Mouse (Mus musculus) gastrocnemius, postnatal 14 days (tissue): ENCODE data around the gene Crtc2. TPM values are rescaled to one million over a fixed set of nuclear protein-coding genes. Genes with fewer than 3 reads are reported as not detected.
"Not testable (repeated sequence)": the region's sequence is repeated elsewhere in the genome, so short reads cannot be mapped to it uniquely, and the experiment has no call there.

Experiments
- DNase-seq: peaks from one replicate; pipeline ENCODE4 v3.0.0; 2021; ENCODE audit warnings: mixed read lengths
- intact Hi-C: fragments of 180-260 bp; cut with DNase I; formaldehyde crosslinking; loops from one replicate; pipeline ENCODE4 v1.15.1; 2025; ENCODE audit warnings: low total_unique reads
- total RNA-seq, 2 experiments: library from RNA; stranded (reverse); gene quantifications; 2 replicates each; pipeline ENCODE4 v1.2.3; 2021

Crtc2 gene
- total RNA-seq, 2 experiments from 2014 or later: 13.5 to 14.1 TPM

- intact Hi-C loops: loop anchor here (10.0 kb wide), 1 partner anchor 110 kb away; no protein-coding TSS in a partner anchor
- peak; percentile 95 for DNase-seq
Observed at GRCm38 (mm10) chr3:90265034-90265931, 11.3 kb downstream of the Crtc2 start, which contains the start of gene Dennd4b. Gene Dennd4b (plus strand): TSS chr3:90265185.

DNA sequence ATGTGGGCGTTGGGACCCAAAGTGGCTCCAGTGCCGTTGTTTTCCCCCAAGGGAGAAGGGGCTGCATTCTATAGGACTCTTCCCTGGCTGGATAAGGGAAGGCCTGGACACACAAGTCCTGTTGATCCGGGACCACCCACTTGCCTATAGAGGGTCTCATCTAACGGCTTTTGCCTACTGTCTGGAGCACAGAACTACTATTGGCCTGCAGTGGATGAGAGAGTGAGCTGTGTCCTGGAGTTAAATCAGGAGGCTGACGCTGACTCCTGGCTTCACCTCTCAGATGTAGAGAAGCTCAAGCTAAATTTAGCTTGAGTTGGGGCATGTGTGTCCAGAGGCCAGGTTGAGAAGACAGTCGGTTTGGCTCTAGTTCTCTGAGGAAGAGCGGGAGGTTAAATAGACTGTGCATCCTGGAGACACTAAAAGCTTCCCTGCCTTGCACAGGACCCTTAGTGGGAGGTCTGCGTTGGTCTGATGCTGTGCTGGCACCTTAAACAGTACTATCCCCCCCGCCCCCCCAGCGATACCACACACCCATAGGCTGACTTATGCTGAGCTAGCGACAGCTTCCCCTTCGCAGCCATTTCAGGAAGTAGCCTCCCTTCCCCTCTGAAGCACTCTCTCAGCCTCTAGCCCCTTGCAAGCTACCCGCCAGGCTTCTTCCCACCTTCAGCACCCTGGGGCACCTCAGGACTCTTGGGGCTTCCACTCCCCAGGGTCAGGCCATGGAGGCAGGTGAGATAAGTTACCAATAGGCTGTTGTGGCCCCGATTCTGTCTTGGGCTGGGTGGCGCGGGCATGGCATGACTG lies 12.2 kb downstream of the Crtc2 start:
- intact Hi-C loops: loop anchor here (10.0 kb wide), 1 partner anchor 109 kb away; no protein-coding TSS in a partner anchor
- DNase-seq: peak; percentile 57

- intact Hi-C loops: loop anchor here (10.0 kb wide), 1 partner anchor 108 kb away; no protein-coding TSS in a partner anchor
Observed at GRCm38 (mm10) chr3:90266901-90267775, 13.2 kb downstream of the Crtc2 start.

DNA sequence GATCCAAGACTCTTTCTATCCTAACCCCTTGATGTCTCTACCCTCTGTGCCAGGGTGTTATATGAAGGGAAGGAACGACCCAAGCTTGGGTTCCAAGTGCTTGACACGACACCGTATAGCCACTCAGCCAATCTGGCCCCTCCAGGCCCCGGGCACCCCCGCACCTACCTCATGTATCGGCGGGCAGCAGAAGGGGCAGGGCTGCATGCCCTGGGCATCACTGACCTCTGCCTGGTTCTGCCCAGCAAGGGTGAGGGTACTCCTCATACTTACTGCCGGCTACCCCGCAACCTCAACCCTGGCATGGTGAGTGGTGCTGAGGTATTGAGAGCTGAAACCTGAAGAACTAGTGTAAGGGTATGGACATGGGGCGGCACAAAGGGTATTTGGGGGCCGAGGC lies 14.2 kb downstream of the Crtc2 start:
- DNase-seq: no peak
- intact Hi-C loops: loop anchor here (10.0 kb wide), 1 partner anchor 107 kb away; no protein-coding TSS in a partner anchor

More at GRCm38 (mm10) chr3:90266901-90267775, 13.2 kb downstream of the Crtc2 start:
- no peak for DNase-seq

GRCm38 (mm10) chr3:90268971-90269370 lies 15.0 kb downstream of the Crtc2 start:
- intact Hi-C loops: loop anchor here (10.0 kb wide), 1 partner anchor 106 kb away; no protein-coding TSS in a partner anchor
- DNase-seq: no peak

- intact Hi-C loops: loop anchor here (10.0 kb wide), 1 partner anchor 194 kb away; the partner anchor contains the start of gene Npr1
- no peak for DNase-seq
Observed at GRCm38 (mm10) chr3:90270784-90271183, 16.8 kb downstream of the Crtc2 start.

DNA sequence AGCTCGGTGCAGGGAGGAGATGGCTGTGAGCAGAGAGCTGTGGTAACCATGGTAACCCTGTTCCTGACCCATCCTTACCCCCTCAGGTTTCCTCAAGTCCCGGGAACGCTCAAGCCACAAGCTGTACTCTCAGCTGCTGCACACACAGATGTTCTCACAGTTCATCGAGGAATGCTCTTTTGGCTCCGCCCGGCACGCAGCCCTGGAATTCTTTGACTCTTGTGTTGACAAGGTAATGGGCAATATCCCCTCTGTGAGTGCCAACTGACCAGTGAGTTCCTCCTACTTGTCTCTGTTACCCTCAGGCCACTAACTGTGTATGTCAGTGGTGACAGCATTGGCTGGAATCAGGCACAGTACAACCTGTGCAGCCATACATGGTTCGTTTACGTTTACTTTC lies 18.2 kb downstream of the Crtc2 start:
- intact Hi-C loops: loop anchor here (10.0 kb wide), 1 partner anchor 193 kb away; the partner anchor contains the start of gene Npr1
- DNase-seq: no peak

DNA sequence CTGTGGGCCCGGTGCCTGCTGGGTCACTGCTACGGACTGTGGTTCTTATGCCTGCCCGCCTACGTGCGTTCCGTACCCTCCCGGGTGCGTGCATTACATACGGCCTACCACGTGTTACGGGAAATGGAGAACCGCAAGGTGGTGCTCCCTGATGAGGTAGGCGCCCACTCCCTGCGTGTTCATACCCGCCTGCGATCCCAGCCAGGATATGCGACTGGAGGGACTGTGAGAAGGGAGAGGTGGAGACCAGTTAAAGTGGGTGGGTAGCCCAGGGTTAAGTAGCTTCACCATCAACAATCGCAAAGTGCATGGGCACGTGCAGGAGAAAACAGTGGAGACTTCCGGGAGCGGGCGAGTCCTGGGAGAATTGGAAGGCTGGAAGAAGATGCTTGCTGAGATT lies 19.9 kb downstream of the Crtc2 start:
- no peak for DNase-seq
- intact Hi-C loops: loop anchor here (10.0 kb wide), 1 partner anchor 191 kb away; the partner anchor contains the start of gene Npr1

DNA sequence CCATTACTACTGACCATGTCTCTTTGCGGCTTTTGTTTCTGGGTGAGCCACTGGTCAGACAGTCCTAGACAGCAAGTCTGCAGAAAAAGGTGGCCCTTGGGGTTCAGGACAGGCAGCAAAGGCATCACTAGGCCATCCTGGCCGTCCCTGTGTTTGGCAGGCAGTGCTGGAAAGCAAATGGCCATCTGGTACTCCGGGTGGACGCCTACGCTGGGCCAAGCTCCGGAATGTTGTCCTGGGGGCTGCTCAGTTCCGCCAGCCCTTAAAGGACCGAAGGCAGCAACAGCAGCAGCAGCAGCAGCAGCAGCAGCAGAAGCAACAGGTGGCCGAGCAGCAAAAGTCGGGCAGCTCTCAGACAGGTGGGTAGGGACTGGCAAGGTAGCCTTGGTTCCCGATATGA lies 21.3 kb downstream of the Crtc2 start:
- intact Hi-C loops: loop anchor here (10.0 kb wide), 1 partner anchor 190 kb away; the partner anchor contains the start of gene Npr1
- DNase-seq: no peak

DNA sequence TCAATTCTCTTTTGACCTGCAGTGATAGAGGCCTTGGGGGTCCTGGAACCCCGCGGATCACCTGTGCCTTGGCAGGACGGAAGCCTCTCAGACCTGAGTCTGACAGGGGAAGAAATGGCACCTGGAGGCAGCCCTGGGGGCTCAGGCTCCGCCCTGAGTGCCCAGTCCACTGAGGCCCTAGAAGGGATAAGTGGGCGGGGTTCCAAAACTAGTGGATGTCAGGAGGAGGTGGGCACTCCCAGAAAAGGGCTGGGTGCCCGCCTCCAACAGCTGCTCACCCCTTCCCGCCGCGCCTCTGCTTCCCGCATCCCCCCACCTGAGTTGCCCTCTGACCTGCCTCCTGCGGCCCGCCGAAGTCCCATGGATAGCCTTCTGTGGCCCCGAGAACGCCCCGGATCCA lies 22.9 kb downstream of the Crtc2 start:
- intact Hi-C loops: loop anchor here (10.0 kb wide), 1 partner anchor 188 kb away; the partner anchor contains the start of gene Npr1
- no peak for DNase-seq

DNA sequence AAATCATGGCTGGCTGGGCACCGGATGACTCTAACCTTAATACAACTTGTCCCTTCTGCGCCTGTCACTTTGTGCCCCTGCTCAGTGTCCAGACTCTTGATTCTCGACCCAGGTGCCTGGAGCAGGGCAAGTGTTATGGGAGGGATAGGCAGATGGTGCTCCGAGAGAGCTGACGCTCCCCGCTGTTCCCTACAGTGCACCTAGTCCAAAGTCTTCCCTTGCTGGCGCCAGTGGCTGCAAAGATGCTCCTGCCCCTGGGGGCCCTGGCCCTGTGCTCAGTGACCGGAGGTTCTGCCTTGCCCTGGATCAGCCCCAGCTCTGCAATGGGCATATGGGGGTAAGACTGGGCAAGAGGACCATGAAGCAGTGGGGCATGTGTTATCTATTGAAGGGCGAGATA lies 23.8 kb downstream of the Crtc2 start:
- no peak for DNase-seq
- intact Hi-C loops: loop anchor here (10.0 kb wide), 1 partner anchor 187 kb away; the partner anchor contains the start of gene Npr1

GRCm38 (mm10) chr3:90278211-90278610 lies 24.2 kb downstream of the Crtc2 start:
- intact Hi-C loops: loop anchor here (10.0 kb wide), 1 partner anchor 187 kb away; the partner anchor contains the start of gene Npr1
- no peak for DNase-seq

DNA sequence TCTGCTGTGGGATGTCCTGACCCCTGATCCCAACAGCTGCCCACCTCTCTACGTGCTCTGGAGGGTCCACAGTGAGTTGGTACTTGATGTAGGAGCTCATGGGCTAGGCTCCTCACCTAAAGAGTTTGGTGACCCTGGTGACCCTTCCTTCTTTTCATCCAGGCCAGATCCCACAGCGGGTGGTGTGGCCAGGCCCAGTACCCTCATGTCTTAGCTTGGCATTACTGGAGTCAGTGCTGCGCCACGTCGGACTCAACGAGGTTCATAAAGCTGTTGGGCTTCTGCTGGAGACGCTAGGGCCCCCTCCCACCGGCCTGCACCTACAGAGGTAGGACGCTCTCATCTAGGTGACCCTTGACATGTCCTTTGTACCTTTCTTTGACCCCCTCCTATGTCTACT lies 25.3 kb downstream of the Crtc2 start:
- no peak for DNase-seq
- intact Hi-C loops: loop anchor here (10.0 kb wide), 1 partner anchor 186 kb away; the partner anchor contains the start of gene Npr1

DNA sequence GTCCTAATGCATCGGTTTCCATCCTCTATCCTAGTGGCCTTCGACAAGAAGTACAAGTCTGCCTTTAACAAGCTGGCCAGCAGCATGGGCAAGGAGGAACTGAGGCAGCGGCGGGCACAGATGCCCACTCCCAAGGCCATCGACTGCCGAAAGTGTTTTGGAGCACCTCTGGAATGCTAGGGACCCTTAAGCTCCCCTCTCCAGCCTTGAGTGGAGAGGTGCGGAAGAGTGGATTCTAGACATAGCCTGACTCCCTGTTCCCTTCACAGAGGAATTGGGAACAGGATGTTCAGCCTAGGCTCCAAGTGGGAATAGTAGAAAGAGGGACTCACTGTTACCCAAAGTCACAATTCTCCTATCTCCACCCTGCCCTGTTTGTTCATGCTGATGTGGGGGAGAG lies 25.8 kb downstream of the Crtc2 start:
- intact Hi-C loops: loop anchor here (10.0 kb wide), 1 partner anchor 185 kb away; the partner anchor contains the start of gene Npr1

DNA sequence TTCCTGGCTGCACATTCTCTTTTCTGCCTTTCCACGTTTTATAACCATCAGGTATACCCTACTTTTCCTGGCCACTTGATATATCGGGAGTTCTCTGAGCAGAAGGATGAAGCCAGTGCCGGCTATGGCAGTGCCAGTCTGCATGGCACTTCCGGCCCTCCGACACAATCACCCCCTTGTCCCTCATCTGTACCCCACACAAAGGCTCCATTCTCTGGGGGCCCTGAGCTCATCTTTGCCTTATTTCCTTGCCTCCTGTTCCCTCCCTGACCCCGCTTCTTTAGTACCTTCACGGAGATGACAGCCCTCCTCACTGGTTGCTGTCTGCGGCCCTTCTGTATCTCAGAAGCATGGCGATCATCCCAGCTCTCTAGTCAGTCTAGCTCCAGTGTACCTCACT lies 26.7 kb downstream of the Crtc2 start:
- intact Hi-C loops: no loop called here
- no peak for DNase-seq

More for the DNA sequence above, 25.8 kb downstream of the Crtc2 start:
- no peak for DNase-seq

GRCm38 (mm10) chr3:90284150-90284549 lies 30.2 kb downstream of the Crtc2 start:
- intact Hi-C loops: no loop called here
- no peak for DNase-seq

GRCm38 (mm10) chr3:90289403-90289802 lies 35.4 kb downstream of the Crtc2 start:
- intact Hi-C loops, DNase-seq: not testable (repeated sequence)

GRCm38 (mm10) chr3:90290602-90291001 lies 36.6 kb downstream of the Crtc2 start:
- no peak for DNase-seq
- intact Hi-C loops: loop anchor here (5.0 kb wide), 1 partner anchor 82 kb away; no protein-coding TSS in a partner anchor
